Mouse (Mus musculus): Measurements from ENCODE around the gene Dio1. TPM values are rescaled to one million over a fixed set of nuclear protein-coding genes. Genes with fewer than 3 reads are reported as not detected.
A peak's percentile ranks its signal among the peaks of the same experiment; 100 is the strongest.

Dio1 gene
- polyA plus RNA-seq (2014; fragmentation: Nextera tagmentation; extraction: Ambion mirVana): not detected in 2 replicates

- no peaks in the 10 kb centered on the region for H3K36me3 ChIP-seq (ENCODE audit: control insufficient read depth, insufficient read depth, low read length)
- H3K4me2 ChIP-seq (replicated peaks; ENCODE audit: low read depth, low read length): no peak within 1 kb of the TSS
- H3K27ac ChIP-seq (ENCODE audit: low read length): no peak within 1 kb of the TSS
- no peak within 1 kb of the TSS for H3K4me3 ChIP-seq (ENCODE audit: low read depth, low read length)
- H3K9me3 ChIP-seq (ENCODE audit: control insufficient read depth, low read depth, low read length): no peaks in the 10 kb centered on the region
- no peaks in the 10 kb centered on the region for H3K27me3 ChIP-seq (ENCODE audit: control insufficient read depth, insufficient read depth, low read length)
- WGBS: 47% methylated on average over 6 of the region's 6 CpGs
- 0 out of 2 replicates have a peak, but pooled peaks have one; percentile 49 for ATAC-seq (ENCODE audit: insufficient number of reproducible peaks, insufficient read depth, low FRiP score, low read depth)
- H3K4me1 ChIP-seq (ENCODE audit: control insufficient read depth, insufficient read depth, low read length): no peaks in the 10 kb centered on the region; the same call in 1 of the 2 replicates
- H3K9ac ChIP-seq (replicated peaks; ENCODE audit: low read depth, low read length): no peak within 1 kb of the TSS
These were observed at the start of gene Dio1 for GRCm38 (mm10) chr4:107306966-107307365. Gene Dio1 (minus strand): TSS chr4:107307169.

DNA sequence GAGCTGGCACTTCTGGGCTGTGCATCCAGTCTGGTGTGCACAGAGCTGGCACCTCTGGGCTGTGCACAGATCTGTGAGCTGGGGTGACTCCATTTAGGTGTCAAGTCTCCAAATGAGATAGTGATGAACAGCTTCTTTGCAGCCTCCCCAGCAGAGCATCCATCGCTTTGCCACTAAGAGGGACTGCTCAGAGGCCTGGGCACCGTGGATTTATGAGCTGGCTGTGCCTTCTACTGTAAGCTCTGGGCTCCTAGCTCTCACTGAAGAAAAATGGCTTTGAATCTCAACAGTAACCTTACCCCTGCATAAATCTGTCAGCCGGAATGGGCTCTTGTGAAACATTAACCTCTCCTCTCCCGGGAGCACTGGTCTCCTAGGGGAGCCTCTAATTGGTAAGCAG, 47.6 kb upstream of the Dio1 start:
- peaks cover 2% of the 10 kb centered on the region for H3K36me3 ChIP-seq (ENCODE audit: control insufficient read depth, insufficient read depth, low read length)
- H3K4me1 ChIP-seq (ENCODE audit: control insufficient read depth, insufficient read depth, low read length): 0 out of 2 replicates have a peak, but pooled peaks cover 3% of the 10 kb centered on the region
- ATAC-seq (ENCODE audit: insufficient number of reproducible peaks, insufficient read depth, low FRiP score, low read depth): no peak
- H3K9me3 ChIP-seq (ENCODE audit: control insufficient read depth, low read depth, low read length): no peaks in the 10 kb centered on the region
- no peak overlapping the region for H3K27ac ChIP-seq (ENCODE audit: low read length)
- H3K9ac ChIP-seq (replicated peaks; ENCODE audit: low read depth, low read length): no peak overlapping the region
- H3K4me2 ChIP-seq (replicated peaks; ENCODE audit: low read depth, low read length): no peak overlapping the region
- H3K4me3 ChIP-seq (ENCODE audit: low read depth, low read length): no peak overlapping the region
- WGBS: 14% methylated on average over 4 of the region's 4 CpGs
- H3K27me3 ChIP-seq (ENCODE audit: control insufficient read depth, insufficient read depth, low read length): no peaks in the 10 kb centered on the region

GRCm38 (mm10) chr4:107354126-107354525, 47.2 kb upstream of the Dio1 start:
- 0 out of 2 replicates have a peak, but pooled peaks cover 3% of the 10 kb centered on the region for H3K4me1 ChIP-seq (ENCODE audit: control insufficient read depth, insufficient read depth, low read length)
- no peaks in the 10 kb centered on the region for H3K27me3 ChIP-seq (ENCODE audit: control insufficient read depth, insufficient read depth, low read length)
- ATAC-seq (ENCODE audit: insufficient number of reproducible peaks, insufficient read depth, low FRiP score, low read depth): no peak
- 57% methylated on average over 5 of the region's 5 CpGs for WGBS
- H3K4me3 ChIP-seq (ENCODE audit: low read depth, low read length): no peak overlapping the region
- H3K36me3 ChIP-seq (ENCODE audit: control insufficient read depth, insufficient read depth, low read length): peaks cover 2% of the 10 kb centered on the region
- H3K27ac ChIP-seq (ENCODE audit: low read length): no peak overlapping the region
- no peaks in the 10 kb centered on the region for H3K9me3 ChIP-seq (ENCODE audit: control insufficient read depth, low read depth, low read length)
- no peak overlapping the region for H3K9ac ChIP-seq (replicated peaks; ENCODE audit: low read depth, low read length)
- H3K4me2 ChIP-seq (replicated peaks; ENCODE audit: low read depth, low read length): no peak overlapping the region

GRCm38 (mm10) chr4:107353612-107354011, 46.6 kb upstream of the Dio1 start:
- Histone ChIP-seq H3K4me1 (ENCODE audit: control insufficient read depth, insufficient read depth, low read length) (0 out of 2 replicates have a peak, but pooled peaks cover 3% of the 10 kb centered on the region), H3K4me2 (replicated peaks; ENCODE audit: low read depth, low read length) (no peak overlapping the region), H3K9me3 (ENCODE audit: control insufficient read depth, low read depth, low read length) (no peaks in the 10 kb centered on the region), H3K9ac (replicated peaks; ENCODE audit: low read depth, low read length) (no peak overlapping the region), H3K4me3 (ENCODE audit: low read depth, low read length) (no peak overlapping the region), H3K27ac (ENCODE audit: low read length) (no peak overlapping the region), H3K27me3 (ENCODE audit: control insufficient read depth, insufficient read depth, low read length) (no peaks in the 10 kb centered on the region), H3K36me3 (ENCODE audit: control insufficient read depth, insufficient read depth, low read length) (peaks cover 2% of the 10 kb centered on the region)
- ATAC-seq (ENCODE audit: insufficient number of reproducible peaks, insufficient read depth, low FRiP score, low read depth): no peak
- 88% methylated on average over 3 of the region's 3 CpGs for WGBS

DNA sequence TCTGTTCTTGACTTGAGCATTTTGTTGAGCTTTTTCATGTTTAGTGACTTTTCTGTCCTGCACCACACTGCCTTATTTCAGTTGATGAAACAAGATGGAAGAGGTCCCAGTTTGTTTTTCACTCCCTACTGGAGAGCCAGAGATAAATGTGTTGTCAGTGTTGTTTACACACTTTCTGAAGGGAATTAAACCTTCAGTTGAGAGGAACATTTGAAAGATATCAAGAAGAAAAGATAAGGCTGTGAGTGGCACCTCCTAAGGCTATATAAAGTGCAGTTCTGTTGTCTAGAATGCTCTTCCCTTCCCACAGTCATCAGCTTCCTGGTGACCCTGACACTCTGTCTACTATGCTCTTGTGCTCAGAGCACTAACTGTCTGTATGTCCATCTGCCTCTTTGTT, 44.4 kb upstream of the Dio1 start:
- no peak overlapping the region for H3K9ac ChIP-seq (replicated peaks; ENCODE audit: low read depth, low read length)
- no peak overlapping the region for H3K4me3 ChIP-seq (ENCODE audit: low read depth, low read length)
- H3K36me3 ChIP-seq (ENCODE audit: control insufficient read depth, insufficient read depth, low read length): peaks cover 2% of the 10 kb centered on the region
- H3K4me1 ChIP-seq (ENCODE audit: control insufficient read depth, insufficient read depth, low read length): 0 out of 2 replicates have a peak, but pooled peaks cover 3% of the 10 kb centered on the region
- no peak overlapping the region for H3K27ac ChIP-seq (ENCODE audit: low read length)
- no peak for ATAC-seq (ENCODE audit: insufficient number of reproducible peaks, insufficient read depth, low FRiP score, low read depth)
- no peak overlapping the region for H3K4me2 ChIP-seq (replicated peaks; ENCODE audit: low read depth, low read length)
- H3K9me3 ChIP-seq (ENCODE audit: control insufficient read depth, low read depth, low read length): no peaks in the 10 kb centered on the region
- no peaks in the 10 kb centered on the region for H3K27me3 ChIP-seq (ENCODE audit: control insufficient read depth, insufficient read depth, low read length)

DNA sequence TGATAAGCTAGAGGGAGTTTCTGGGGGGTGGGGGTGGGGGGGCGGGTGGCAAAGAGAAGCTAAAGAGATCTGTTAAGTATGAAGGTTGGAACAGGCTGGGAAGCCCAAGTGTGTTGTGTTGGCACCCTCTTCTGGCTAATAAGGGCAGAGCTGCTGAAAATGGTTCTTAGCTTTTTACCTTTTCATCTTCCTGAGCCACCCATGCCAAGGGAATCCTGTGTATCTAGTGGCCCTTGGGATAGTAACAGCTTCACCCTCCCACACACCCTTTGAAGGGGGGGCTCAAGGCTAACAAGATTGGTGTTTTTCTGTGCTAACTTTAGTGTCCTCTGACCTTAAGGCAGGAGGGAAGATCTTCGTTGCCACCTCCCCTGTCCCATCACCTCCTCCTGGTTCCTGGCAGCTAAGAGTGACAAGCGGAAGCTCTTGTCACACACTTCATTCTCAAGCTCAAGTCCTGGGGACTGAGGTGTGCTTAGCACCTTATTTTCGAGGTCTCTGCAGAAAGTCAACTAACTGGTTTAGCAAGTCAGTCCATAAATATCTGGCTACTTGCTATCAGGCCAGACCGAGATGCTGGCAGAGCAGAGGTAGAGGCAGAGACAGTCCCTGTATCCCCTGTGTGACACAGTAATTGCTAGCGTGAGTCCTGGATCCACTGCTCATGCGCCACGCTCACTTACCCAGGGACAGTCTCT, 42.5 kb upstream of the Dio1 start:
- no peak overlapping the region for H3K4me3 ChIP-seq (ENCODE audit: low read depth, low read length)
- no peaks in the 10 kb centered on the region for H3K27me3 ChIP-seq (ENCODE audit: control insufficient read depth, insufficient read depth, low read length)
- WGBS: 64% methylated on average over 8 of the region's 8 CpGs
- H3K9me3 ChIP-seq (ENCODE audit: control insufficient read depth, low read depth, low read length): no peaks in the 10 kb centered on the region
- H3K36me3 ChIP-seq (ENCODE audit: control insufficient read depth, insufficient read depth, low read length): peaks cover 2% of the 10 kb centered on the region
- no peak overlapping the region for H3K4me2 ChIP-seq (replicated peaks; ENCODE audit: low read depth, low read length)
- H3K9ac ChIP-seq (replicated peaks; ENCODE audit: low read depth, low read length): no peak overlapping the region
- no peak; the same call in 1 of the 2 replicates for ATAC-seq (ENCODE audit: insufficient number of reproducible peaks, insufficient read depth, low FRiP score, low read depth)
- H3K4me1 ChIP-seq (ENCODE audit: control insufficient read depth, insufficient read depth, low read length): 0 out of 2 replicates have a peak, but pooled peaks cover under 1% of the 10 kb centered on the region
- no peak overlapping the region for H3K27ac ChIP-seq (ENCODE audit: low read length)

DNA sequence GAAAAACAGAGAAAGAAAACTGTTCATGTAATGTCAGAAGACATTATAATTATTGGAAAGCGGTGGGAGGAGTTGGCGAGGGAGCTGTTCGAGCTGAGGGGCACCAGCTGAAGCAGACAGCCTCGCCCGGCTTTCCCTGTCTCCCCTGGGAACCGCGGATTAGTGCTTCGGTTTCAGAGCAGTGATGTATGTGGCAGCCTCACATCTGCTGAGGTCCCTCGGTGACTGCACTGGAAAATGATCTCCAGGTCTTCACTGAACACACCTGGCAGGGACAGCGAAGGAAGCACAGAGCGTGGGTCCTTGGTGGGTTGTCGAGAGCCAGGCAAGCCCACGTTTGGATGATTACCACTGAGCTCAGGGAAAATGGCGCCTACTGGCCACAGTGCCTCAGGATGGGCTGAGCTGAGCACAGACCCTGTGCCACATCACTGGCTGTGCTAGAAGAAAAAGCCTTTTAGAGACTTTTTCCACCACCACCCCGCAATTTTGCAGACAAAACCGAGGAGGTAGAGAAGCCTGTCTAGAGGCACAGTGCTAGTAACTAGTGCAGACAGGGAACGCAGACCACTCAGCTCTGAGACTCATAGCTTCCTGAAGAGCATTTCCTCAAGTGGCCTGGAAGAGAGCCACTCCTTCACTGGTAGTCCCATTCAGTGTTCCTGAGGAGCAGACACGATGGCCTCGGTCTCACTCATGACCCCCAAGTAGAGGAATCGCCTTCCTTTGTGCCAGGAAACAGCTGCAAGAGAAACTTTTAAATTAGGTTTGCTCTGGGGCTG, 41.8 kb upstream of the Dio1 start:
- Histone ChIP-seq H3K4me1 (ENCODE audit: control insufficient read depth, insufficient read depth, low read length) (no peaks in the 10 kb centered on the region), H3K4me2 (replicated peaks; ENCODE audit: low read depth, low read length) (no peak overlapping the region), H3K4me3 (ENCODE audit: low read depth, low read length) (no peak overlapping the region), H3K36me3 (ENCODE audit: control insufficient read depth, insufficient read depth, low read length) (peaks cover 2% of the 10 kb centered on the region), H3K27me3 (ENCODE audit: control insufficient read depth, insufficient read depth, low read length) (no peaks in the 10 kb centered on the region), H3K27ac (ENCODE audit: low read length) (no peak overlapping the region), H3K9ac (replicated peaks; ENCODE audit: low read depth, low read length) (no peak overlapping the region), H3K9me3 (ENCODE audit: control insufficient read depth, low read depth, low read length) (no peaks in the 10 kb centered on the region)
- 69% methylated on average over 20 of the region's 20 CpGs for WGBS
- no peak for ATAC-seq (ENCODE audit: insufficient number of reproducible peaks, insufficient read depth, low FRiP score, low read depth)

- ATAC-seq (ENCODE audit: insufficient number of reproducible peaks, insufficient read depth, low FRiP score, low read depth): no peak
- WGBS: 49% methylated on average over 6 of the region's 6 CpGs
- H3K9me3 ChIP-seq (ENCODE audit: control insufficient read depth, low read depth, low read length): no peaks in the 10 kb centered on the region
- no peak overlapping the region for H3K9ac ChIP-seq (replicated peaks; ENCODE audit: low read depth, low read length)
- peaks cover 2% of the 10 kb centered on the region for H3K36me3 ChIP-seq (ENCODE audit: control insufficient read depth, insufficient read depth, low read length)
- H3K27ac ChIP-seq (ENCODE audit: low read length): no peak overlapping the region
- H3K27me3 ChIP-seq (ENCODE audit: control insufficient read depth, insufficient read depth, low read length): no peaks in the 10 kb centered on the region
- no peak overlapping the region for H3K4me3 ChIP-seq (ENCODE audit: low read depth, low read length)
- H3K4me1 ChIP-seq (ENCODE audit: control insufficient read depth, insufficient read depth, low read length): no peaks in the 10 kb centered on the region
- no peak overlapping the region for H3K4me2 ChIP-seq (replicated peaks; ENCODE audit: low read depth, low read length)
These were observed 40.3 kb upstream of the Dio1 start for GRCm38 (mm10) chr4:107347221-107347620.

Data from stomach, embryonic 14.5 days (tissue).